Mouse (Mus musculus): ENCODE data around the gene Arhgap11a. TPM values are rescaled to one million over a fixed set of nuclear protein-coding genes. Genes with fewer than 3 reads are reported as not detected.

Arhgap11a gene
- total RNA-seq (2021) = 7.4 TPM in 2 replicates
- long read RNA-seq, partial matches to known transcripts = 1 of 3 reads
- long read RNA-seq, other reads (novel, unspliced or antisense) = 2 of 3 reads

DNA sequence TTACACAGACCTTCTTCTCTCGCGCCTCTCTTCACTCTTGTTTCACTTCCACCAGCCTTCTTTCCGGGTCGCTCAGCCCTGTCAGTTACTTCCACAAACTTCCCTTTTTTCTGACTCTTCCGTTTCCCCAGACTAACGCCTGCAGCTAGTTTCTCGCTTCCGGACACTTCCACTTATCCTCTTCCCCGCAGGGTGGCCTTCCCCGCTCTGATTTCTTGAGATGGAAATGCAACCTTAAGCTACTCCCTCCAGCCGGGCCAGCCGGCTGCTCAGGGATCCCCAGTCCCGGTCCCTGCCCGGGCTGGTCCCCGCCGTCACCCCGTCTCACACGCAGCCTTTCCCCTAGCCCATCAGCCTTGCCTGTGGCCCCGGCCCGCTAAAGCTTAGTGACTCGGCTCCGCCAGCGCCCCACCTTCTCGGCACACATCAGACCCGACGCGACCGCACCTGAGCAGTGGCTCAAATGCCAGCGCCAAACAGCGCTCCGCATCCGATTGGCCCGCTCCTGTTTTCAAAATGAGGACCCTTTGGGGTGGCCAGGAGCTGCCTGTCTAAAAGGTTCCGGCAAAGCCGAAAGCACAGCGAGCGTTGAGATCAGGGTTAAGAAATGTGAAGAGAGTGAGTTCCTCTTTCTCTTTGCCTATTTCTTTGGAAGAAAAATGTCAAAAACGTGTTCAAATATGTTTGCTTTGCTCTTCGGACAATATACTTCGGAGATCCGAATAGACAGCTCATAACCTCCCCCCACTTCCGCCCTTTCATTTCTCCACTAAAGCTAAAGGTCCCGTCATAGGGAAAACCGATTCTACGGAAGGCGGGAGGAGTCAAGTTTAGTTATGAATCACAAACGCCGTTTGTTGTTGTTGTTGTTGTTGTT, at the start of gene Arhgap11a:
TSS of gene Arhgap11a (minus strand) at position 417 of the 877 bp plus-strand sequence.
- peak; percentile 87 for DNase-seq

DNA sequence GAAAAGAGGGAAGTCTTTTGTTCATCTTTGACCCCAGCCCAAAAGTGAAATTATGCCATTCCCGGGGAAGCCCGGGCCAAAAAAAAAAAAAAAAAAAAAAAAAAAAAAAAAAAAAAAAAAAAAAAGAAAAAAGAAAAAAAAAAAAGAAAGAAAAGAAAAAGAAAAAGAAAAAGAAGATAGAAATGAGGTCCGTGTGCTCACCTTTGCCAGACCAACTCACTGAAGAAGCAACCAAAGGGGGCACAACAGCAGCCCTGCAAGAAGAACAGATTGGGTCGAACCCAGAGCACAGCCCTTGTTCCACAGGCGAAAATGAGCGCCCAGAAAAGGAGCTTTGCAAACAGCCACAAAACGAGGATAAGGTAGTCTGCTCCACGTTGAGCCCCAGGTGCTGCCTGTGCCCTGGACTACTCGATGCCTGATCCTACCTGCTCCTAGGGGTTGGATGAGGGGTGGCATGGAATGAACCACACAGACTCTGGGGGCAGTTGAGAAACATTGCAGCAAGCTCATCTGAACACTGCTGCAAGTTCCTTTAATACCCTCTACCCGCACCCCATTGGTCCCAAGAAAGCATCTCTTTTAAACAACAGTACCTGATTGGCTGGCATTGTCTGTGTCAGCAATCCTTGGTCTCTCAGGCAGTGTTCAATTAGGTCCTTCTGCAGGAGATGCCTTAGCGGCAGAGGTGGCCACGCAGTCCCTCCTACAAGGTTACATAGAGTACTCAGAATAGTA, 45.1 kb upstream of the Arhgap11a start:
- DNase-seq = no peak

GRCm38 (mm10) chr2:113887166-113887565, 38.7 kb upstream of the Arhgap11a start:
- DNase-seq = no peak

GRCm38 (mm10) chr2:113886061-113886460, 37.6 kb upstream of the Arhgap11a start:
- no peak for DNase-seq

GRCm38 (mm10) chr2:113870115-113870514, 21.7 kb upstream of the Arhgap11a start:
- no peak for DNase-seq

GRCm38 (mm10) chr2:113868404-113868803, 19.9 kb upstream of the Arhgap11a start:
- no peak for DNase-seq

- no peak for DNase-seq
Measured at GRCm38 (mm10) chr2:113866155-113866554, 17.7 kb upstream of the Arhgap11a start.

DNA sequence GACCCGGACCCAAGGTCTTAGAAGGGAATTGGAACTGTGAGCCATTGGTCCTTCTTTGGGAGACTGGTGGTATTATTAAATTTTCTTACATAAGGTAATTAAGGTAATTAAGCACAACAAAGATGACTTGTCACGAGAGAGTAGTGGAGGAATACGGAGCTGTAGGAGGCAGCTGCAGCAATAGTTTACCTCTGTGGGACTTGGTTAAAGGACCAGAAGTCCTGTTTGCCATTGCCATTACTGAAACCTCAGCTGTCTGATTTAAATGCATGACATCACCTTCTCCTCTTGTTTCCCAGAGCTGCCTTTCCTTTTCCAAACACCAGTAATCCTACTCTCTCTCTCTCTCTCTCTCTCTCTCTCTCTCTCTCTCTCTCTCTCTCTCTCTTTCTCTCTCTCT, 680 bp upstream of the Arhgap11a start:
- no peak for DNase-seq

DNA sequence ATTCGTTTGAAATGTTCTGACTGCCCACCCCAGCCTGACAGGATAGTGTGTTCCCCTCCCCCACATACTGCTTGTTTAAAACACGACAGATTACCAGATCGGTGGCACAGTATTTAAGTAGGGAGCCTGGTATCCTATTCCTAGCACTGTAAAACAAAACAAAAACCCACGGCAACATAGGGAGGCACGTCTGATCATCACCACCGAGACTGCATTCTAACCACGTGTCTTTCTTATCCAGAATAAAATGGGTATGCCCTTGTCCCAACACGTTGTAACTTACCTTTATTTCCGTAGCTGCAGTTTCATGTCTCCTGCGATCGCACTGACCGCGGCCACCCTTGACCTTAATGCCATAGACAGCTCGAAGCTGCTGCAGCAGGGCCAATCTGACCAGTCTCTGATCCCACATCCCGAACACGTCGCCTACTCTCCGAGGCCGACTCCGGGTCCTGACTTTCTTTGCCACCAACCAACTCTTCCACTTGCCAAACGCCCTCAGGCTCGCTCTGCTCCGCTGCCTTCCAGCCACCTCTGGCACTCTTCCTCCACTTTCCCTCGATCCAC, 700 bp downstream of the Arhgap11a start:
- DNase-seq = no peak

DNA sequence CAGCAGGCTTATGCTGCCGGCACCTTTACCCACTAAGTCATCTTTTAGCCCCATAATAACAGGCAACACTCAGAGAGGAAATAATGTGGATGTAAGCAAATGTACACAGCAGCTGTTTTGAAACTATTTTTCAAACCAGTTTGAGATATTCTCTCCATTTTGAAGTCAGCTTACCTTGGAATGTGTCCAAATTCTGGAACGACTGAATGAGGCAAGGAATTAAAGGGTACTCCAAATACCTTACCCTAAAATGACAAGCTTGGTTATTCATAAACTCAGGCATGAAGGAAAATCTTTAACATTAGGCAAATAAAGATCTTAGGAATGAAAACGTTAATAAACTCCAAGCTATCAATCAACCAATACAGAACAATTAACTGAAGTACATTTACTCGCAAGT, 3.4 kb downstream of the Arhgap11a start:
- no peak for DNase-seq

DNA sequence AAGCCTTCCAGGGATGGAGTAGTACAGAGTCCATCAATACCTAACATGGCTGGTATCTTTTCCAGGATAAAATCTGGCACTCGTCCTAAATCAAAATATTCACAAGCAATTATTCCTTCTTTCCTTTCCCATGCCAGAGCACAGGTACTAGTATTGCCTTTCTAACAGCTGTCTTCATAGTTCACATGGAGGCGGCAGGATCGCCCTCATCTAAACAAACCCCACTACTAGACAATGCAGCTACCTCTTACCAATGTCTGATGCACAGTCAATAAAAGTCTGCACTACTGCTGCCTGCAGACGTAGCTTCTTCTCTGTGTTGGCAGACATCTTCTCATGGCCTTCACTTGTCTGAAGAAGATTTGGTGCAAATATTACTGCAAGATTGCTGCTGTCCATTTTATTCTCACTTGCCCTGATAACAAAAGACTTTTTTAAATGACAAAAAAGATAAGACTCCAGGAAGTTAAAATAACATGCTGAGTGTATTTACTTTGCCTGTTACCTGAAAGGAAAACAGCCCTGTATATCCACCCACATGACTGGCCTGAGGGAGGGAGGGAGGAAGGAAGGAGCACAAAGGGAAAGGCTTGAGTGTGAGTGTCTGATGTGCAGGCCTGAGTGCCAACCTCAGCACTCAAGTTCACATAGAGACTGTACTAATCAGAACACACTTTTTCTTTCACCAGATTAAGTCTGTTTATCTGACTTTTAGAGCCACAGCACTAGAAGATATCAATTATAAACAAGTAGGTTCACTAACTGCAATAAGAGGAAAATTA, 6.6 kb downstream of the Arhgap11a start:
- DNase-seq = no peak

DNA sequence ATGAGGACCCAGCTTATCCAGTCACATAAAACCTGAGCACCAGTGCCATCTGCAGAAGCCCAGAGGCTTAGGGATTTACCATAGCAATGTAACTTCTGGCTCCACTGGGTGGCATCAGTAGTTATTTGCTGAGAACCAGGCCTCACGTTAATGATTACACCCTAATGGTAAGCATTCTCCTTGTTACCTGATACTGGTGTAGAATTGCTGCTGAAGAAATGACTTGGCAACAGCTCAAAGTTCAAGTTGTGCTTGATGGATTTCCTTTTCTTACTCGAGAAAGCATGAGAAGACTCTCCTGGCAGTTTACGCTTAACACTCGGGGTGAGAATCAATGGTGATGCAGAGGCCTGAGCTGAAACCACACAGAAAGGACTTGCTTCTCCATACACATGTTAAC, 9.0 kb downstream of the Arhgap11a start:
- no peak for DNase-seq

- no peak for DNase-seq
Measured at GRCm38 (mm10) chr2:113835219-113835618, 13.2 kb downstream of the Arhgap11a start.

DNA sequence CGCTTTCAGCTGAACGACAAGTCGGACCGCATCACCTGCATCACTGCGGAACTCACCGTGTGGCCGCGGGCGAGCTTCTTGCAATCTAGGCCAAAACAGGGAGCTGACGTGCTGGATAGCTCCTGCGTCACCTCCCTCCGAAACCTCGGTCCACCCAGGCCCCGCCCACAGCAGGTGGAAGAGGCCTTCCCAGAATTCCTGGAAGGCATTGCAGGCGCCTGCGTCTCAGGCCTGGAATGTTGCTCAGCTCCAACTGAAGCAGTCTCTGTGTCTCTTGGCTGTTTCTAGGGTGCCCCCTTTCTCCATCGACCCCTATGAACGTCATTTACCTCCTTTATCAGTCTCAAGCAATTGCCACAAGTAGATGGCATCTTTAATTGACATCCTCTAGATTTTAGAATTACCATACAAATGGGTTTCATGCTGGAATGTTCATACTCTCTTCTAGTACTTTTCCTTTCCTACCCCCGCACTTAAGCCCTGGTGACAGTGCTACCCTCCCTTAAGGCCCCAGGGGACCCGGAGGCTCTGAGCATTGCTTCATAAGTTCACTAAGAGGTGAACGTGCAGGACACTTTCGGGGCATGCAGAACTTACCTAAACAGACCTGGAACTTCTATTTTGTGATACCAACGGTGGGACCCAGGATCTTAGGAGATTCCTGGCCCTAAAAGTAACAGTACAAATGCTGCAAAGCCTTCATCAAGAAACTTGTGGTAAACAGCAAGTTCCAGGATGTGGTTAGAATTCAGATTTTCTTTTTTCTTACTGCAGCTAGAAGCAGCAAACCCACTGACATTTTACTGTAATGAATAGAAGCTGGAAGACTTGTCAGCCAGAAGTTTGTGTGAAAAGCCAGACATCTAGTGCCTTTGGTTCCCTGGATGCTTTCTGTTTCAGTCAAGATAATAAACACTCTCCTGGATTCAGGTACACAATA, 19.2 kb downstream of the Arhgap11a start, which contains the start of gene Scg5:
TSS of gene Scg5 (minus strand) at position 179 of the 940 bp plus-strand sequence.
- peak; percentile 66 for DNase-seq

GRCm38 (mm10) chr2:113828086-113828942, 20.1 kb downstream of the Arhgap11a start:
- no peak for DNase-seq

- DNase-seq = no peak
Measured at GRCm38 (mm10) chr2:113823909-113824308, 24.6 kb downstream of the Arhgap11a start.

DNA sequence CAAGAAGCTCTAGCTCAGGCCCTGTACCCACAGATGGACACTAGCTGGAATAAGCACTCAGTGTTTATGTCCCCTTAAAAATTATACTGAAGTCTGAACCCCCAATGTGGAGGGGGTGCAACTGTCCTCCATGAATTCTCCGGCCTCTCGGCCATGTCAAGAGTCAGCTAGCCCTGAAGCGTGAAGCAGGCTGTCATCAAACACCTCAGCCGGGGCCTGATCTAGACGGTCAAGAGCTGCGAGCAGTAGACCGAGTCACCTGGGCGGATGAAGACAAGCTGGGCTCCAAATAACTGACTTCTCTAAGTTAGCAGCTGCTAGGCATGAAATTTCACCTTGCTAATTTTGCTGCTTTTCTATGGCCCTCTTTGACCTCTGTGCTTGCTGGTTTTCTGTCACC, 26.1 kb downstream of the Arhgap11a start:
- DNase-seq = no peak

DNA sequence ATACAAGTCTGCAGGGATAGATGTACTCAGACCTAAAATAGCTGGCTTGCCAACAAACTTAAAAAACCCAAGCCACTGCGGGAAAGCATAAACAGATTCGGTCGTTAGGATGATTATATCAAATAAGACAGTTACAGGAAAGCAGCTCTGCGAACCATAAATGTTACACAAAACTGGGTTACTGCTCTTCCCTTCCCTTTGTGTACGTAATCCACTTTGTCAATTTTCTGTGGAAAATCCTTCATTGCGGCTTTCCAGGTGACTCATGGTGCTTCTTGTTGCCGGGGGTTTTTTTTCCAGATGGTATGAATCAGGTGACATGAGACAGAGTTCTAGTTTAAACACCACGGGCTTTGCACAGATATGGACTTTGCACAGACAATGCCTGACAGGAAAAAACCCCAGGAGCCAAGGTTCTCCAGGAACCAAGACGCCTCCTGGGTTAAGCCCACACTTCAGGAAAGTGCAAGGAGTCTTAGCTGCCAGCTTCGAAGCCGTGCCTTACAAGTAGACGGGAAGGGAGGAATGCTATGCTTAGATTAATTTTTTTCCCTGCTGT, 27.2 kb downstream of the Arhgap11a start:
- no peak for DNase-seq

DNA sequence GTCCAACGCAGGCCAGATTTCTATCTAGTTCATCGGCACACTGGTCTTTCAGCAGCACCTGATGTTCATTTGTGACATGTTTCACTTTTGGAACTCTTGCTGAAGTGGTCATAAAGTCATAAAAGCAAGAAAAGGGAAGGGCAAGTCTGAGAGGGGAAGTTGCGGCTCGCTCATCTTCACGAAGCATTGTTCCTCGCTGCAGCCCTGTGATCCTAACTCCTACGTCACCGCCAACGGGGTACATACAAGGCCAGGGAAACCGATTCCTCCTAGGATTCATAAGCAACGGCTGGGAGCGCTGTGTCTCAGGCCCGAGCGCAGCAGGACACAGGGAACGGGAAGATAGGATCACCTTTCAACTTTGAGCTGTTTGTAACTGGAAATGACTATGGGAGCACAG, 28.3 kb downstream of the Arhgap11a start:
- DNase-seq = no peak
